Mouse (Mus musculus) heart, postnatal 14 days (tissue): ENCODE measurements around the gene Fibp. TPM values are rescaled to one million over a fixed set of nuclear protein-coding genes. Genes with fewer than 3 reads are reported as not detected.
A peak's percentile ranks its signal among the peaks of the same experiment; 100 is the strongest.

ENCODE experiments used
- DNase-seq, 2 experiments: peaks; one replicate each; pipeline ENCODE4 v3.0.0; 2021 to 2022
- intact Hi-C: fragments of 180-260 bp; cut with DNase I; formaldehyde crosslinking; loops from one replicate; pipeline ENCODE4 v1.15.1; 2025
- total RNA-seq, 2 experiments: library from RNA; stranded (reverse); gene quantifications; 2 replicates each; pipeline ENCODE4 v1.2.3; 2021

Fibp gene
- total RNA-seq, 2 experiments from 2014 or later = 55.7 to 63.2 TPM

DNA sequence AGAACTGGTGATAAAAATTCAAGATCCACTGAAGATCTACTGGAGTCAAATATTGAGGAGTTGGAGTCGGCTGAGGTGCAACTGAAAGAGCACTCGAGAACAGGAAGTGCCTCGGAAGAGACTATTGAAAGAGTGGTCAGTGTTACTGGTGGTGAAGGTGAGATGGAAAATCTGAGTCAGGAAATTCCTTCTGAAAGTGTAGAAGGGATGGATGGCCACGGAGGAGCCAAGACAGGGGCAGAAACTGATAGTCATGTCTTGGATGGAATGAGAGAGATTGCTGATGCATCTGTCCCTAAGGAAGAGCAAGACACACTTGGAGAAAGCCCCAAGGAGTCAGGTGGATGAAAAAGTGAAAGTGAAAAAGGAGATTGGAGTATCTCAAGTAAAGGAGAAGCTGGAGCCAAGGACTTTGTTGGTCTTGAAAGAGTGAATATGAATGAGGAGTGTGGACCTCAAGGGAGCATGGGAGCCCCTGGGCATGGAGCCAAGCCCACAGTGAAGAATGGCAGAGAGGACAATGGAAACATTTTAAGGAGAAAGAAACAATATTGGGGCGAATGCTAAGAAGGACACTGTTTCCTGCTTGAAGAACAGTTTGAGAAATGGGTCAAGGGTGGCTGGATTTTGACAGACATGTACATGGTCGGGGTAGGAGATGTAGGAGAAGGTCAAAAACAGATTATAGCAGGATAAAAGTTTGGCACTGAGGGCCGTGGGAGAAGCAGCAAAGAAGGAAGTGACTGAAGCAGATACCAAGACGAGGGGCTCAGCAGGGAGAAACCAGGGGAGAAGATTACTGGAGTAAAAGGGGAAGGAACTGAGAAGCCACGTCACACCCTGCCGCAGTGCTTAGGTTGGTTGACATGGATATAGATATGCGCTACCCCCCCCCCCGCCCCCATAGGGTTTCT lies 51.9 kb downstream of the Fibp start:
- DNase-seq = peak in 1 of 2 experiments; percentile 16
- intact Hi-C loops = no loop called here

DNA sequence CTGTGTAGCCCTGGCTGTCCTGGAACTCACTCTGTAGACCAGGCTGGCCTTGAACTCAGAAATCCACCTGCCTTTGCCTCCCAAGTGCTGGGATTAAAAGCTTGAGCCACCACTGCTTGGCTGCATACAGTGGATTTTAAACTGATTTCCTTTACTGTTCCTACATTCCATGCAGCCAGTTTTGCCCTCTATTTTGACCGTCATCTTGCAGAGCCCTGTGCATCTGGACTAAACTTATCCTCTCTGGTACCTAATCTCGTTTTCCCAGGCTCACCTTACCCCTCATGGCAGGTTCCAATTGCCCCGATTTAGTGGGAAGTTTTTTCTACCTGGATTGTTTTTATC lies 52.6 kb downstream of the Fibp start:
- intact Hi-C loops = no loop called here
- DNase-seq = no peak

Other genes with a start within 250 kb of the Fibp start
- 10 to 100 TPM; 21.5 to 22.1 TPM for gene Pacs1, start 187.5 kb upstream of the Fibp start, total RNA-seq
- gene Sf3b2, start 165.2 kb upstream of the Fibp start, total RNA-seq = 100 to 1,000 TPM; 109 to 116 TPM
- 10 to 100 TPM; 20.0 to 23.8 TPM for gene Gal3st3, start 162.3 kb upstream of the Fibp start, total RNA-seq
- gene Catsper1, start 124.9 kb upstream of the Fibp start, total RNA-seq = not detected
- gene Cst6, start 111.0 kb upstream of the Fibp start, total RNA-seq = 1 to 10 TPM; 4.6 to 4.9 TPM
- 10 to 100 TPM; 21.5 to 22.6 TPM for gene Eif1ad, start 93.9 kb upstream of the Fibp start, total RNA-seq
- 100 to 1,000 TPM; 115 to 145 TPM for gene Banf1, start 93.4 kb upstream of the Fibp start, total RNA-seq
- 10 to 100 TPM; 47.5 to 49.5 TPM for gene Sart1, start 71.9 kb upstream of the Fibp start, total RNA-seq
- under 1 TPM; 0.31 to 0.90 TPM for gene Tsga10ip, start 58.1 kb upstream of the Fibp start, total RNA-seq
- 100 to 1,000 TPM; 252 to 264 TPM for gene Drap1, start 35.6 kb upstream of the Fibp start, total RNA-seq
- gene AI837181, start 35.5 kb upstream of the Fibp start, total RNA-seq = 10 to 100 TPM; 39.9 to 41.9 TPM
- gene Fosl1, start 13.1 kb upstream of the Fibp start, total RNA-seq = not detected
- gene Ccdc85b, start 2.7 kb upstream of the Fibp start, total RNA-seq = 10 to 100 TPM in 1 of 2 experiments, 1 to 10 TPM in 1; 10.0 to 11.2 TPM
- under 1 TPM in 1 of 2 experiments, not detected in 1; 0.71 TPM for gene Ctsw, start 7.9 kb downstream of the Fibp start, total RNA-seq
- 10 to 100 TPM; 17.9 to 18.3 TPM for gene Efemp2, start 13.3 kb downstream of the Fibp start, total RNA-seq
- 10 to 100 TPM; 22.2 to 24.9 TPM for gene Mus81, start 27.8 kb downstream of the Fibp start, total RNA-seq
- 100 to 1,000 TPM; 274 to 350 TPM for gene Cfl1, start 29.8 kb downstream of the Fibp start, total RNA-seq
- 1 to 10 TPM in 1 of 2 experiments, under 1 TPM in 1; 0.93 to 1.2 TPM for gene 1700020D05Rik, start 43.2 kb downstream of the Fibp start, total RNA-seq
- gene Snx32, start 49.9 kb downstream of the Fibp start, total RNA-seq = 1 to 10 TPM; 6.6 to 8.5 TPM
- gene Ovol1, start 100.0 kb downstream of the Fibp start, total RNA-seq = not detected
- gene Ap5b1, start 107.4 kb downstream of the Fibp start, total RNA-seq = 1 to 10 TPM; 2.3 to 3.5 TPM
- 10 to 100 TPM; 50.8 to 51.8 TPM for gene Rnaseh2c, start 141.3 kb downstream of the Fibp start, total RNA-seq
- gene Kat5, start 149.6 kb downstream of the Fibp start, total RNA-seq = 10 to 100 TPM; 28.4 to 30.8 TPM
- 10 to 100 TPM; 25.8 to 29.9 TPM for gene Rela, start 176.9 kb downstream of the Fibp start, total RNA-seq
- 10 to 100 TPM; 32.7 to 33.8 TPM for gene Sipa1, start 203.1 kb downstream of the Fibp start, total RNA-seq
- 10 to 100 TPM; 35.9 to 37.2 TPM for gene Map3k11, start 228.1 kb downstream of the Fibp start, total RNA-seq
- 10 to 100 TPM; 24.0 to 24.9 TPM for gene Pcnx3, start 228.3 kb downstream of the Fibp start, total RNA-seq
- not detected for gene Kcnk7, start 243.8 kb downstream of the Fibp start, total RNA-seq